Mouse (Mus musculus) midbrain, embryonic 12.5 days (tissue): ENCODE measurements around the gene Mybphl. TPM values are rescaled to one million over a fixed set of nuclear protein-coding genes. Genes with fewer than 3 reads are reported as not detected.

Experiments used
- ATAC-seq: fragments of 200-750 bp; cut with Nextera tagmentation; 2 replicates; pipeline ENCODE4 v1.8.0; 2017; ENCODE audit warnings: low read depth, moderate TSS enrichment, moderate library complexity; ENCODE audit not compliant: low FRiP score
- H3K27ac ChIP-seq: fragments of 300-500 bp; sonication (generic); replicated peaks from 2 replicates; pipeline ENCODE4 v1.5.1; 2016; ENCODE audit warnings: mild to moderate bottlenecking
- H3K27me3 ChIP-seq: fragments of 300-500 bp; sonication (generic); 2 replicates; pipeline ENCODE4 v1.6.1; 2016; ENCODE audit warnings: mild to moderate bottlenecking
- H3K36me3 ChIP-seq: fragments of 300-500 bp; sonication (generic); 2 replicates; pipeline ENCODE4 v1.6.1; 2016
- H3K4me1 ChIP-seq: fragments of 300-500 bp; sonication (generic); 2 replicates; pipeline ENCODE4 v1.6.1; 2016
- H3K4me2 ChIP-seq: fragments of 300-500 bp; sonication (generic); replicated peaks from 2 replicates; pipeline ENCODE4 v1.6.1; 2016; ENCODE audit warnings: mild to moderate bottlenecking, moderate library complexity
- H3K4me3 ChIP-seq: fragments of 300-500 bp; sonication (generic); 2 replicates; pipeline ENCODE4 v1.5.1; 2016; ENCODE audit warnings: mild to moderate bottlenecking
- H3K9ac ChIP-seq: fragments of 300-500 bp; sonication (generic); replicated peaks from 2 replicates; pipeline ENCODE4 v1.6.1; 2016; ENCODE audit warnings: mild to moderate bottlenecking, moderate library complexity
- H3K9me3 ChIP-seq: fragments of 300-500 bp; sonication (generic); 2 replicates; pipeline ENCODE4 v1.6.1; 2016; ENCODE audit warnings: mild to moderate bottlenecking
- WGBS: fragments of 180-500 bp; shearing (Covaris S2); methylation state at CpG from one replicate; pipeline ENCODE4 v1.1.7; 2016; 5-methylcytosine and 5-hydroxymethylcytosine counted together
- polyA plus RNA-seq: library from polyadenylated mRNA; unstranded; fragments of >200 nt; fragmentation: Nextera tagmentation; extraction: Ambion mirVana; gene quantifications from 2 replicates; pipeline ENCODE4 v1.2.1, GENCODE M21; 2016

Mybphl gene
- polyA plus RNA-seq, 1 experiment from 2014 or later = not detected

- no peak overlapping the region for H3K4me3 ChIP-seq
- H3K9me3 ChIP-seq = no peaks in the 10 kb centered on the region
- H3K9ac ChIP-seq = no peak overlapping the region
- ATAC-seq = no peak
- no peaks in the 10 kb centered on the region for H3K27me3 ChIP-seq
- WGBS = 86% methylated on average over 7 of the region's 7 CpGs
- H3K27ac ChIP-seq = no peak overlapping the region
- H3K4me2 ChIP-seq = no peak overlapping the region
- H3K4me1 ChIP-seq = no peaks in the 10 kb centered on the region
- peaks cover 84% of the 10 kb centered on the region for H3K36me3 ChIP-seq
Measured at GRCm38 (mm10) chr3:108342185-108342584, 22.5 kb upstream of the Mybphl start.

GRCm38 (mm10) chr3:108345855-108346254 lies 18.9 kb upstream of the Mybphl start:
- WGBS = 92% methylated on average over 7 of the region's 7 CpGs

GRCm38 (mm10) chr3:108348376-108348775 lies 16.3 kb upstream of the Mybphl start:
- no peak overlapping the region for H3K4me2 ChIP-seq
- H3K36me3 ChIP-seq = peaks cover 87% of the 10 kb centered on the region
- ATAC-seq = no peak
- H3K9ac ChIP-seq = no peak overlapping the region
- H3K4me3 ChIP-seq = no peak overlapping the region
- no peak overlapping the region for H3K27ac ChIP-seq
- H3K9me3 ChIP-seq = no peaks in the 10 kb centered on the region
- no peaks in the 10 kb centered on the region for H3K4me1 ChIP-seq
- H3K27me3 ChIP-seq = no peaks in the 10 kb centered on the region
- WGBS = 87% methylated on average over 9 of the region's 9 CpGs

More at GRCm38 (mm10) chr3:108345855-108346254, 18.9 kb upstream of the Mybphl start:
- H3K9me3 ChIP-seq = no peaks in the 10 kb centered on the region
- no peaks in the 10 kb centered on the region for H3K4me1 ChIP-seq
- H3K27ac ChIP-seq = no peak overlapping the region
- H3K36me3 ChIP-seq = peaks cover 87% of the 10 kb centered on the region
- no peak for ATAC-seq
- H3K4me3 ChIP-seq = no peak overlapping the region
- no peaks in the 10 kb centered on the region for H3K27me3 ChIP-seq
- H3K4me2 ChIP-seq = no peak overlapping the region
- H3K9ac ChIP-seq = no peak overlapping the region

- Histone ChIP-seq H3K4me1 (peaks cover 2% of the 10 kb centered on the region), H3K9ac (no peak overlapping the region), H3K4me3 (no peak overlapping the region), H3K36me3 (peaks cover 78% of the 10 kb centered on the region), H3K27me3 (no peaks in the 10 kb centered on the region), H3K9me3 (no peaks in the 10 kb centered on the region), H3K27ac (no peak overlapping the region), H3K4me2 (no peak overlapping the region)
- 96% methylated on average over 3 of the region's 3 CpGs for WGBS
- no peak for ATAC-seq
Measured at GRCm38 (mm10) chr3:108355245-108355644, 9.5 kb upstream of the Mybphl start.

- no peak for ATAC-seq
- Histone ChIP-seq H3K4me1 (peaks cover 15% of the 10 kb centered on the region), H3K36me3 (peaks cover 60% of the 10 kb centered on the region), H3K27me3 (no peaks in the 10 kb centered on the region), H3K4me2 (no peak overlapping the region), H3K9me3 (no peaks in the 10 kb centered on the region), H3K27ac (no peak overlapping the region), H3K9ac (no peak overlapping the region), H3K4me3 (no peak overlapping the region)
- WGBS = 90% methylated on average over 10 of the region's 10 CpGs
Measured at GRCm38 (mm10) chr3:108357051-108357450, 7.7 kb upstream of the Mybphl start.

- no peak overlapping the region for H3K4me3 ChIP-seq
- peaks cover 15% of the 10 kb centered on the region for H3K4me1 ChIP-seq
- H3K27me3 ChIP-seq = no peaks in the 10 kb centered on the region
- no peak for ATAC-seq
- H3K4me2 ChIP-seq = no peak overlapping the region
- 88% methylated on average over 6 of the region's 6 CpGs for WGBS
- peaks cover 47% of the 10 kb centered on the region for H3K36me3 ChIP-seq
- no peak overlapping the region for H3K9ac ChIP-seq
- H3K9me3 ChIP-seq = no peaks in the 10 kb centered on the region
- no peak overlapping the region for H3K27ac ChIP-seq
Measured at GRCm38 (mm10) chr3:108358445-108358844, 6.3 kb upstream of the Mybphl start.

GRCm38 (mm10) chr3:108360894-108361293 lies 3.8 kb upstream of the Mybphl start:
- Histone ChIP-seq H3K27me3 (no peaks in the 10 kb centered on the region), H3K9me3 (no peaks in the 10 kb centered on the region), H3K9ac (no peak overlapping the region; the same call in 1 of the 2 replicates), H3K4me3 (no peak overlapping the region), H3K36me3 (peaks cover 23% of the 10 kb centered on the region), H3K4me1 (peaks cover 22% of the 10 kb centered on the region), H3K4me2 (peak overlapping the region; percentile 1; the same call in 1 of the 2 replicates), H3K27ac (0 out of 2 replicates have a peak overlapping the region, but pooled peaks have one; percentile 4)
- ATAC-seq = peak; percentile 85
- WGBS = 8% methylated on average over 7 of the region's 7 CpGs

GRCm38 (mm10) chr3:108363626-108364025 lies 1.1 kb upstream of the Mybphl start:
- H3K36me3 ChIP-seq = no peaks in the 10 kb centered on the region; the same call in 1 of the 2 replicates
- no peak overlapping the region for H3K27ac ChIP-seq
- no peak for ATAC-seq
- no peak overlapping the region for H3K4me3 ChIP-seq
- peaks cover 22% of the 10 kb centered on the region for H3K4me1 ChIP-seq
- no peak overlapping the region for H3K4me2 ChIP-seq
- WGBS = 76% methylated on average over 3 of the region's 3 CpGs
- no peaks in the 10 kb centered on the region for H3K27me3 ChIP-seq
- H3K9me3 ChIP-seq = no peaks in the 10 kb centered on the region
- no peak overlapping the region for H3K9ac ChIP-seq

GRCm38 (mm10) chr3:108367173-108367572 lies 2.5 kb downstream of the Mybphl start:
- H3K4me2 ChIP-seq = peak overlapping the region; percentile 24; the same call in 1 of the 2 replicates
- peaks cover 6% of the 10 kb centered on the region; the same call in 1 of the 2 replicates for H3K4me1 ChIP-seq
- WGBS = 61% methylated on average over 9 of the region's 9 CpGs

GRCm38 (mm10) chr3:108367828-108368227 lies 3.1 kb downstream of the Mybphl start:
- no peak for ATAC-seq
- Histone ChIP-seq H3K27ac (no peak overlapping the region), H3K4me3 (no peak overlapping the region), H3K27me3 (no peaks in the 10 kb centered on the region), H3K36me3 (no peaks in the 10 kb centered on the region), H3K4me2 (0 out of 2 replicates have a peak overlapping the region, but pooled peaks have one; percentile 24), H3K4me1 (peaks cover 6% of the 10 kb centered on the region; the same call in 1 of the 2 replicates), H3K9ac (0 out of 2 replicates have a peak overlapping the region, but pooled peaks have one; percentile 2), H3K9me3 (no peaks in the 10 kb centered on the region)
- 89% methylated on average over 3 of the region's 3 CpGs for WGBS

More at GRCm38 (mm10) chr3:108367173-108367572, 2.5 kb downstream of the Mybphl start:
- H3K36me3 ChIP-seq = no peaks in the 10 kb centered on the region
- no peak overlapping the region for H3K4me3 ChIP-seq
- H3K9me3 ChIP-seq = no peaks in the 10 kb centered on the region
- 0 out of 2 replicates have a peak overlapping the region, but pooled peaks have one; percentile 2 for H3K9ac ChIP-seq
- no peaks in the 10 kb centered on the region for H3K27me3 ChIP-seq
- ATAC-seq = no peak
- H3K27ac ChIP-seq = no peak overlapping the region

GRCm38 (mm10) chr3:108368721-108369120 lies 4.0 kb downstream of the Mybphl start:
- WGBS = 79% methylated on average over 5 of the region's 5 CpGs
- H3K27ac ChIP-seq = no peak overlapping the region
- no peak overlapping the region for H3K4me2 ChIP-seq
- no peak overlapping the region for H3K9ac ChIP-seq
- H3K36me3 ChIP-seq = no peaks in the 10 kb centered on the region
- no peak for ATAC-seq
- H3K4me1 ChIP-seq = peaks cover 6% of the 10 kb centered on the region; the same call in 1 of the 2 replicates
- no peaks in the 10 kb centered on the region for H3K9me3 ChIP-seq
- H3K4me3 ChIP-seq = no peak overlapping the region
- no peaks in the 10 kb centered on the region for H3K27me3 ChIP-seq

GRCm38 (mm10) chr3:108372274-108372673 lies 7.6 kb downstream of the Mybphl start:
- no peaks in the 10 kb centered on the region for H3K4me1 ChIP-seq
- no peak overlapping the region for H3K4me3 ChIP-seq
- H3K27ac ChIP-seq = no peak overlapping the region
- H3K36me3 ChIP-seq = no peaks in the 10 kb centered on the region
- WGBS = 78% methylated on average over 3 of the region's 3 CpGs
- H3K9ac ChIP-seq = no peak overlapping the region
- no peak for ATAC-seq
- H3K4me2 ChIP-seq = no peak overlapping the region
- no peaks in the 10 kb centered on the region for H3K9me3 ChIP-seq
- H3K27me3 ChIP-seq = no peaks in the 10 kb centered on the region

GRCm38 (mm10) chr3:108372691-108373090 lies 8.0 kb downstream of the Mybphl start:
- no peak overlapping the region for H3K9ac ChIP-seq
- no peaks in the 10 kb centered on the region for H3K4me1 ChIP-seq
- no peaks in the 10 kb centered on the region for H3K27me3 ChIP-seq
- ATAC-seq = no peak
- H3K4me2 ChIP-seq = no peak overlapping the region
- no peak overlapping the region for H3K4me3 ChIP-seq
- no peak overlapping the region for H3K27ac ChIP-seq
- no peaks in the 10 kb centered on the region for H3K36me3 ChIP-seq
- WGBS = 85% methylated on average over 3 of the region's 3 CpGs
- no peaks in the 10 kb centered on the region for H3K9me3 ChIP-seq
